Mouse (Mus musculus) forebrain, embryonic 16.5 days (tissue): ENCODE results near the gene Pou2af1. TPM values are rescaled to one million over a fixed set of nuclear protein-coding genes. Genes with fewer than 3 reads are reported as not detected.

Experiments
- ATAC-seq: fragments of 200-750 bp; cut with Nextera tagmentation; 2 replicates; pipeline ENCODE4 v1.8.0; 2017; ENCODE audit warnings: mild to moderate bottlenecking, moderate library complexity
- H3K27ac ChIP-seq: fragments of 300-500 bp; sonication (generic); 2 replicates; pipeline ENCODE4 v1.5.1; 2014; ENCODE audit warnings: low read length, control low read depth
- H3K27me3 ChIP-seq: fragments of 300-500 bp; sonication (generic); replicated peaks from 2 replicates; pipeline ENCODE4 v1.6.1; 2014; ENCODE audit warnings: low read length; ENCODE audit not compliant: control insufficient read depth, insufficient read depth
- H3K36me3 ChIP-seq: fragments of 300-500 bp; sonication (generic); 2 replicates; pipeline ENCODE4 v1.6.1; 2014; ENCODE audit not compliant: control insufficient read depth, insufficient read depth
- H3K4me1 ChIP-seq: fragments of 300-500 bp; sonication (generic); replicated peaks from 2 replicates; pipeline ENCODE4 v1.6.1; 2014; ENCODE audit warnings: low read length; ENCODE audit not compliant: control insufficient read depth, insufficient read depth
- H3K4me2 ChIP-seq: fragments of 300-500 bp; sonication (generic); 2 replicates; pipeline ENCODE4 v1.6.1; 2014; ENCODE audit warnings: mild to moderate bottlenecking, low read length, control low read depth
- H3K4me3 ChIP-seq: fragments of 300-500 bp; sonication (generic); replicated peaks from 2 replicates; pipeline ENCODE4 v1.5.1; 2014; ENCODE audit warnings: mild to moderate bottlenecking, low read length, control low read depth
- H3K9ac ChIP-seq: fragments of 300-500 bp; sonication (generic); replicated peaks from 2 replicates; pipeline ENCODE4 v1.6.1; 2014; ENCODE audit warnings: low read depth, low read length, control low read depth
- H3K9me3 ChIP-seq: fragments of 300-500 bp; sonication (generic); 2 replicates; pipeline ENCODE4 v1.6.1; 2016; ENCODE audit warnings: low read length; ENCODE audit not compliant: control insufficient read depth
- WGBS: fragments of 180-500 bp; shearing (Covaris S2); extraction: QIAGEN DNeasy Blood & Tissue Kit; methylation state at CpG from one replicate; pipeline ENCODE4 v1.1.7; 2014; 5-methylcytosine and 5-hydroxymethylcytosine counted together
- polyA plus RNA-seq: library from polyadenylated mRNA; unstranded; fragments of >200 nt; fragmentation: Nextera tagmentation; extraction: Ambion mirVana; gene quantifications from 2 replicates; pipeline ENCODE4 v1.2.1, GENCODE M21; 2015

Pou2af1 gene
- not detected in 2 replicates for polyA plus RNA-seq

GRCm38 (mm10) chr9:51213023-51213728 is at the start of gene Pou2af1:
Gene Pou2af1, plus strand, starts transcription at chr9:51213708.
- Histone ChIP-seq H3K9me3 (no peaks in the 10 kb centered on the region), H3K36me3 (no peaks in the 10 kb centered on the region), H3K27me3 (no peaks in the 10 kb centered on the region), H3K27ac (no peak within 1 kb of the TSS), H3K4me3 (no peak within 1 kb of the TSS), H3K4me1 (peaks cover 2% of the 10 kb centered on the region; the same call in 1 of the 2 replicates), H3K4me2 (no peak within 1 kb of the TSS), H3K9ac (no peak within 1 kb of the TSS)
- no peak for ATAC-seq
- WGBS = 84% methylated on average over 20 of the region's 20 CpGs

GRCm38 (mm10) chr9:51163989-51164388 is 49.5 kb upstream of the Pou2af1 start:
- Histone ChIP-seq H3K4me2 (no peak overlapping the region), H3K4me1 (no peaks in the 10 kb centered on the region), H3K9me3 (no peaks in the 10 kb centered on the region), H3K9ac (no peak overlapping the region), H3K27ac (no peak overlapping the region), H3K27me3 (peaks cover 5% of the 10 kb centered on the region; the same call in 1 of the 2 replicates), H3K4me3 (no peak overlapping the region), H3K36me3 (no peaks in the 10 kb centered on the region)
- WGBS = 84% methylated on average over 5 of the region's 5 CpGs
- ATAC-seq = no peak

- ATAC-seq = no peak
- Histone ChIP-seq H3K27ac (no peak within 1 kb of the TSS), H3K4me3 (no peak within 1 kb of the TSS), H3K4me2 (no peak within 1 kb of the TSS), H3K36me3 (no peaks in the 10 kb centered on the region), H3K9ac (no peak within 1 kb of the TSS), H3K27me3 (peaks cover 5% of the 10 kb centered on the region; the same call in 1 of the 2 replicates), H3K9me3 (no peaks in the 10 kb centered on the region), H3K4me1 (no peaks in the 10 kb centered on the region)
- WGBS = 31% methylated on average over 6 of the region's 6 CpGs
These were observed 48.0 kb upstream of the Pou2af1 start, which contains the start of gene Gm32742 for GRCm38 (mm10) chr9:51165312-51166180. Gene Gm32742, minus strand, starts transcription at chr9:51165517.

GRCm38 (mm10) chr9:51167954-51168353 is 45.6 kb upstream of the Pou2af1 start:
- WGBS = 38% methylated on average over 11 of the region's 11 CpGs
- no peak for ATAC-seq
- no peaks in the 10 kb centered on the region for H3K4me1 ChIP-seq

GRCm38 (mm10) chr9:51168698-51169097 is 44.8 kb upstream of the Pou2af1 start:
- Histone ChIP-seq H3K36me3 (no peaks in the 10 kb centered on the region), H3K4me2 (no peak overlapping the region), H3K27ac (no peak overlapping the region), H3K9me3 (no peaks in the 10 kb centered on the region), H3K4me1 (no peaks in the 10 kb centered on the region), H3K27me3 (no peaks in the 10 kb centered on the region), H3K4me3 (no peak overlapping the region), H3K9ac (no peak overlapping the region)
- no peak for ATAC-seq
- 61% methylated on average over 5 of the region's 5 CpGs for WGBS

More at GRCm38 (mm10) chr9:51167954-51168353, 45.6 kb upstream of the Pou2af1 start:
- Histone ChIP-seq H3K27me3 (no peaks in the 10 kb centered on the region), H3K9me3 (no peaks in the 10 kb centered on the region), H3K4me2 (no peak overlapping the region), H3K4me3 (no peak overlapping the region), H3K36me3 (no peaks in the 10 kb centered on the region), H3K27ac (no peak overlapping the region), H3K9ac (no peak overlapping the region)

GRCm38 (mm10) chr9:51169133-51169532 is 44.4 kb upstream of the Pou2af1 start:
- Histone ChIP-seq H3K9ac (no peak overlapping the region), H3K9me3 (no peaks in the 10 kb centered on the region), H3K4me1 (no peaks in the 10 kb centered on the region), H3K4me2 (no peak overlapping the region), H3K4me3 (no peak overlapping the region), H3K36me3 (no peaks in the 10 kb centered on the region), H3K27me3 (no peaks in the 10 kb centered on the region), H3K27ac (no peak overlapping the region)
- WGBS = 86% methylated on average over 7 of the region's 7 CpGs
- no peak for ATAC-seq

- no peak for ATAC-seq
These were observed 43.2 kb upstream of the Pou2af1 start for GRCm38 (mm10) chr9:51170298-51170697.

GRCm38 (mm10) chr9:51174890-51175464 is 38.5 kb upstream of the Pou2af1 start:
- H3K4me3 ChIP-seq = no peak overlapping the region
- no peak overlapping the region for H3K4me2 ChIP-seq
- 44% methylated on average over 8 of the region's 8 CpGs for WGBS
- ATAC-seq = no peak
- no peak overlapping the region for H3K9ac ChIP-seq
- no peaks in the 10 kb centered on the region for H3K9me3 ChIP-seq
- H3K27me3 ChIP-seq = no peaks in the 10 kb centered on the region
- no peak overlapping the region for H3K27ac ChIP-seq
- H3K36me3 ChIP-seq = no peaks in the 10 kb centered on the region
- H3K4me1 ChIP-seq = no peaks in the 10 kb centered on the region

More at GRCm38 (mm10) chr9:51170298-51170697, 43.2 kb upstream of the Pou2af1 start:
- Histone ChIP-seq H3K4me3 (no peak overlapping the region), H3K27ac (no peak overlapping the region), H3K4me2 (no peak overlapping the region), H3K27me3 (no peaks in the 10 kb centered on the region), H3K9ac (no peak overlapping the region), H3K36me3 (no peaks in the 10 kb centered on the region), H3K4me1 (no peaks in the 10 kb centered on the region), H3K9me3 (no peaks in the 10 kb centered on the region)
- 85% methylated on average over 6 of the region's 6 CpGs for WGBS

GRCm38 (mm10) chr9:51175722-51176121 is 37.8 kb upstream of the Pou2af1 start:
- no peak for ATAC-seq
- 97% methylated on average over 1 of the region's 1 CpGs for WGBS

More at GRCm38 (mm10) chr9:51175722-51176121, 37.8 kb upstream of the Pou2af1 start:
- Histone ChIP-seq H3K4me1 (0 out of 2 replicates have a peak, but pooled peaks cover 2% of the 10 kb centered on the region), H3K9me3 (no peaks in the 10 kb centered on the region), H3K27ac (no peak overlapping the region), H3K4me3 (no peak overlapping the region), H3K27me3 (no peaks in the 10 kb centered on the region), H3K36me3 (no peaks in the 10 kb centered on the region), H3K4me2 (no peak overlapping the region), H3K9ac (no peak overlapping the region)
